1 mouse cellular context compared by ENCODE assay signal in genomic region chr1:192800338-192800737, GRCm38 (mm10).
TF ChIP-seq lines count a peak whose summit lies in the region.

No protein-coding gene starts in this region.

TF ChIP-seq in MEL, 35 proteins besides CTCF, POLR2A, EP300 and RAD21 (continued from another document):
- no peak for TF ChIP-seq ZKSCAN1 (IDR thresholded peaks at IDR 0.05; ENCODE audit: low read depth, low read length)
- no peak for TF ChIP-seq UBTF (IDR thresholded peaks at IDR 0.05; ENCODE audit: borderline replicate concordance, insufficient read depth, low read depth, low read length)
- peak; percentile 53 for TF ChIP-seq GATA1 (IDR thresholded peaks at IDR 0.05; ENCODE audit: low read depth, low read length)
- TF ChIP-seq MEF2A (IDR thresholded peaks at IDR 0.05; ENCODE audit: extremely low read depth, insufficient replicate concordance, low read depth, low read length, poor library complexity, severe bottlenecking), result peak; percentile 68; the same call in 1 of the 2 replicates
- 0 out of 2 replicates have a peak, but pooled peaks have one; percentile 11 for TF ChIP-seq HCFC1 (IDR thresholded peaks at IDR 0.05; ENCODE audit: low read depth, low read length)
- 0 out of 2 replicates have a peak, but pooled peaks have one; percentile 54 for TF ChIP-seq MXI1 (IDR thresholded peaks at IDR 0.05; ENCODE audit: low read depth, low read length)
- TF ChIP-seq TCF12 (IDR thresholded peaks at IDR 0.05; ENCODE audit: low read depth, low read length), result peak; percentile 42; the same call in 1 of the 2 replicates
